Mouse (Mus musculus) fat pad, adult 2 months (tissue): ENCODE measurements around the gene Adora2a.

Experiments
- DNase-seq: peaks from one replicate; pipeline ENCODE4 v3.0.0-alpha.2; 2011; ENCODE audit warnings: low read depth, low spot score; ENCODE audit errors: extremely low read depth

Adora2a gene

DNA sequence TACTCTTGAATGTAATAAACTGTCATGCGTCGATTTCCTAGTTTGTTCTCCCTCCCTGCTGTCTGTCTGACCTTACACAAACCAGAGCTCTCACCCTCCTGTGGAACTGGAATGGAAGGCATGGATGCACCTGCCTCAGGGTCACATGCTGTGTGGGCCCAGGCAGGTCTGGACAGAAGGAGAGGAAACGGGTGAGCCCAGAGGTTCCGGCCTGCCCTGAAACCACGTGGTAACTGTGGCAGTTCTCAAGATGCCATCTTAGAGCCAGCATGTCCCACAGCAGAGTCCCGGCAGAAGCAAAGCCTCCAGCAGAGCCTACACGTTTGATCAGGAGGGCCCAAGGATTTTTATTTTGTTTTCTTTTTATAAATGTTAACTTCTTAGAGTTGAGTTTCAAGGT, 4.3 kb upstream of the Adora2a start:
- no peak for DNase-seq

DNA sequence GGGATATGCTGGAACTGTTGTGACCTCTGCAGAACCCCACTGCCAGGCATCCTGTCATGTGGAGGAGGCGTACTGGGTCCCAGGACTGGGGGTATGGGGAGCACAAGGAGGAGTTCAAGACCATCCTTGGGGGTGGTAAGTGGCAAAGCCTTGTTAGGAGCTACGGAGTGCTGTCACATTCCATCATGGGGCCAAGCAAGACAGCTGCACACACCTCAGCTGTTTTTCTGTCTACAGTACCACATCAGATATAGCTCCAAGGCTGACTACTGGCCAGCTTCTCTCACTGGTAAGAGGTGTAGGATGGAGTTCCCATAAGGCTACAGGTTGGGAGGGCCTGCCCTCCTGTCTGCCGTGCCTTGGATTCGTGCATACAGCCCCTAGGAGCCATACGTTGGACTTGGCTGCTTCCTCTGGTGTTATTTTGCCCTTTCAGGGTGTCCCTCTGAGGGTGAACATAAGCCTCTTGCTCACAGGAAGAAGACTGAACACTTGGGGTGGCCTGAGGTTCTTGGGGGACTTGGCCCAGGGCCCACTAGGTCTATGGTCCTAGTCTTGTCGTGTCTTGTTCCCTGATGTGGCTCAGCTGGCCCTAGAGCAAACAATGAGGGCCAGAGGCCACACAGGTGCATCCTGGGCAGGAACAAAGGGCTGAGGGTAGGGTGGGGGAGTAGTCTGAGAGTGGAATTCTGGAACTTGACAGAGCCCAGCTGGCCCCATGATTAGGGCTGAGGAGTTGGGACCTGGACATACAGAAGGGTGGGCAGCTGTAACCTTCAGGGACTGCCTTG, 2.3 kb upstream of the Adora2a start:
- DNase-seq = no peak

DNA sequence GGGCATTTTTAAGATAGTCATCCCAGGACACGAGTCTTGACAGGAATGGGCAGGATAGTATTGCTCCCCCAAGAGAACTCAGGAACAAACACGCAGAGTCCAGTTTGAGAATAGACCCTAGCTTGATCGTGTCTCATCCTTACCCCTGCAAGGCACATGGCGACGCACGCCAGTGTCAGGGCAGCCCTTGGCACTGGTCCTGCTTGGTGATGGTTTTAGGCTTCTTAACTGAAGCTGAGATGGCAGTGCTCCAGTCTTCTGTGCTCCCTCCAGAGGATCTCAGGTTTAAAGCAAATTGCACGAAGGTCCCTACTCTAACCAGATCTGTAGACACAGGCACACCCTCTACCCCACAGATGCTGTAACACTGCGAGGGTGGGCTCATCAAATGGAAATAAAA, 921 bp upstream of the Adora2a start:
- DNase-seq = no peak

GRCm38 (mm10) chr10:75316472-75316871, 205 bp upstream of the Adora2a start:
- no peak for DNase-seq

DNA sequence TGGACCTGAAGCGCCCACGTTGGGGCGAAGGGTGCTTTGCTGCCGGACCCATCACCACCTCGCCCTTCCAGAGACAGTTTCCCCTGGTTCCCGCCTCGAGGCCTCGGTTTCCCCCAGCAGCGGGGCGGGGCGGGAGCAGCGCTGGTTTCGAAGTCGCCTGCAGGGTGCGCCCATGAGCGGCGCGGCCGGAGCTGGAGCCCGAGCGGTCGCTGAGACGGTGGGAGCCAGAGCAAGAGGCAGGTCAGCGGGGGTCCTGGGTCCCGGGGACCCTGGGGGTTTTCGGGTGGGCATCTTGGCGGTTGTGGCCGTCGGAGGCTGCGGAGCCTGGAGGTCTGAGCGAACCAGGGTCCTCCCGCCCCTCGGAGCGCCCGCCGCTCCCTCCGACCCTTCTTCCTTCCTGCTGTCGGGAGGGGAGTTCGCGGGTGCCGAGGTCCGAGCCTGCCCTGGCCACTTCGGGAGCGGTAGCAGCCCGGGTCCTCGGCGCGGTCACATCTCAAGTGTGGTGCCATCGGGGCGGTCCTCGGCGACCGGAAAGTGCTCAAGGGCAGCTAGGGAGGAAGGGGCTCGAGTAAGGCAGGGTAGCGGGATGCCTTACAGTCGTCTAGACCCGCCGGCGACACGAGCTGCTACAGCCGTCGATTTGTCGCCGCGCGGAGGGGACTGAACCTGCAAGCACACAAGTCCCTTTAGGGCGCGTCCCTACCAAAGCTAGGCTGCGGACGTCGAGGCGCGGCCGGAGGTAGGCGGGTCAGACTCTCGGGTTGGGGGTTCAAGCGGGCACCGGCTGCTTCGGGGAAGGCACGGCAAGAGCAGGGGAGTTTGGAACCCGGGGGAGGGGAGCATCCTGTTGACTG, 458 bp downstream of the Adora2a start:
- no peak for DNase-seq

DNA sequence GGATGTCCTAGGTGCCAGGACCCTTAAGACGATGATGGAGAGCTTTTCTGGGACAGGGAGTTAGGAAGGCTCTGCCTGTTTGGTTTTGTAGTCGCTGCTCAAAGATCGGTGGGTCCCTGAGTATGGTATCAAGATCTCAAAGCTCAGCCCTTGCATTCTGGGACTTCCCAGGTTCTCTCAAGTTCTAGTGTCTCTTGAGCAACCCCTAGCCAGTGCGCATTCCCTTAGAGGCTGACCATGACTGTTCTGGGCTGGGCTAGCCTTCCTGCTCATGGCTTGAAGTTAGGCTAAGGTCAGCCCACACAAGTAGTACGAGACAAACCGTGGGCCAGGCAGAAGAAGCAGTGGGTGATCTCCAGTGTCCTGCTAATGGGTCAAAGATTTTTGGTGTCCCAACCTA, 1.5 kb downstream of the Adora2a start:
- DNase-seq = no peak

DNA sequence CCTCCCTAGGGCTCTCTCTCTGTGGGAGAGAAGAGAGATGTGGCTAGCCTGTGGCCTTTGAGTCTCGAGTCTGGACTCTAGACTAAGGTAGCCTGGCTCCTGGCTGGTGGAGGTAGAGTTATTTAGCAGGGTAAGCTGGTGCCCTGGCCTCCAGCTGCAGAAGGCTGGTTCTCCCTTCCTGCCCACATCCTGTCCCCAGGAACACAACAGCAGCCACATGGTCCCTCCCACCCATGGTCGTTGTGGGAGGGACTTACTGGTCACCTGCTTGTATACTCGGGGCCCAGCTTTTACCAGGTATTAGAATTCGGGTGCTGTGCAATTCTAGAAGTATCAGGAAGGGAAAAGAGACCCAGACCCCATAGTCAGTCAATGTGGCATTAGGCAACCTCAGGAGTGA, 3.6 kb downstream of the Adora2a start:
- DNase-seq = no peak

GRCm38 (mm10) chr10:75322966-75323365, 6.3 kb downstream of the Adora2a start:
- DNase-seq = no peak

GRCm38 (mm10) chr10:75323986-75324385, 7.3 kb downstream of the Adora2a start:
- no peak for DNase-seq

DNA sequence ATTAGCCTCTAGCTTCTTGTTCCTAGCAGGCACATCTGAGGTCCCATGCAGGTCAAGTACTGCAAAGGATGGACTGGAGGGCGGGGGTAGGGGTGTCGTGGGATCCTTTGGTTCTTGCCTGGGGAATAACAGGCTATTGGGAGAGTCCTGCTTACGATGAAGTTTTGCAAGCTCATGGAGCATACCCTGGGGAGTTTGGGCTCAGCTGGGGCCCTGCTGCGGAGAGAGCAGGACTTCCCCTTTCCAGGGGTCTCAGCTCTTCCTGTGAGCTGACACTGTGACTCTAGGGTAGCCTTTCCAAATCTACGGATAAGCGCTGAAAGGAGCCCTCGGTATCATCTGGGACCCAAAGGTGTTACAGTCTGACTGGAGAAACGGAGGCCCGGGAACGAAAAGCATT, 7.7 kb downstream of the Adora2a start:
- DNase-seq = no peak

- no peak for DNase-seq
Measured at GRCm38 (mm10) chr10:75325821-75326220, 9.1 kb downstream of the Adora2a start.

- DNase-seq = no peak
Measured at GRCm38 (mm10) chr10:75326553-75326952, 9.9 kb downstream of the Adora2a start.

DNA sequence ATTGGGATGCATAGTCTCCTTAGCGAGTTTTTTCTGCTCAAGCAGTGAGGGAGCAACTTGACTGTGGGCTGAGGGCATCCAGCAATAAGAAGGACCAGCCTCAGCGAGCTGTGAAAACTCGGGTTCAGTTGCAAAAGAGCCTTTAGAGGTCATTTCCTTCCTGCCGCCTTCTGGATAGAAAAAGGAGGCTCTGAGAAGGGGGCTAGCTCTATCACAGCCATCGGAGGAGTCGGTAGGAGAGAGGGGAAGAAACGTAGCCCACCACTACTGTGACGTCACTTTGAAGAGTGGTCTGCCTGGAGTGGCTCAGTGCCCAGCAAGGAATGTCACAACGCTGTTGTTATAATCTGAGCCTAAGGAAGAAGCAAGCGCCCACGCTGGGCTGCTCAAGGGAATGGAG, 10.4 kb downstream of the Adora2a start:
- DNase-seq = no peak

DNA sequence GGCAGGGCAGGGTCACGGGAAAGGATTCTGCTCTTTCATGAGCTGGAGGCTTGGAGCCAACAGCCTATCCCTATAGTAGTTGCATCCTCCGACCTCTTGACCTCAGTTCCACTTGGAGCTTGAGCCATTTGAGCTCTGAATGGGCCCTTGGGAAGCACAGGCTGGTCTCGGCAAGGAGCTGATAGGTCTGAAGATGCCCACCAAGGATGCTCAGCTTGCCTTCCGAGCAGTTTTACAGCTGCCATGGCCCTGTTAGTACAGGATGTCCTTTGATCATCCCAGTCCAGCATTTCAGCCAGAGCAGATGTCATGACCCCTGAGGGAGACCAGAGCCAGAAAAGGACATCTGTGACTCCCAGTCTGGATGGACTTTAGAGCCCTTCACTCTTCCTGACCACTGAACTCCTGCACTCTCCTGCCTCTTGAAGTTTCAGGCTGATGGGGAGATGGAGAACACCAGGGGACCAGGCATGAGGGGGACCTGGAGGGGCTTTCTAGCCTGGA, 11.6 kb downstream of the Adora2a start:
- DNase-seq = no peak

GRCm38 (mm10) chr10:75332268-75332667, 15.6 kb downstream of the Adora2a start:
- DNase-seq = no peak

GRCm38 (mm10) chr10:75333176-75333776, 16.6 kb downstream of the Adora2a start:
- DNase-seq = no peak

GRCm38 (mm10) chr10:75334175-75334574, 17.5 kb downstream of the Adora2a start:
- DNase-seq = no peak

- no peak for DNase-seq
Measured at GRCm38 (mm10) chr10:75335075-75335474, 18.4 kb downstream of the Adora2a start.

- no peak for DNase-seq
Measured at GRCm38 (mm10) chr10:75337231-75337630, 20.6 kb downstream of the Adora2a start.

DNA sequence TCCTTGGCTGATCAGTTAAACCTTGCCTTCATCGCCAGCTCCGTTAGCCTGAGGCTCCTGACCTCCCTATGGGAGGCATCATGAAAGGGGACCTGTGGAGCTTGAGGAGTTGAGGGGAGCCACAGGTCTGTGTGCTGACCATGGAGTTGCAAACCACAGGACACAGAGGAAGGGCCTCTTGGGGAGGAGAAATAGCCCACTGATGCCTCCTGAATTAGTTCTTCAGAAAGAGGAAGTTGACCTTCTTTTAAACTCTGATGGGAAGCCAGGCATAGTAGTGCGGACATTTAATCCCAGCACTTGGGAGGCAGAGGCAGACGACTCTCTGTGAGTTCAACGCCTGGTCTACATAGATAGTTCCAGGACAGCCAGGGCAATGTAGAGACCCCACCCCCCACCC, 22.2 kb downstream of the Adora2a start:
- DNase-seq = no peak

DNA sequence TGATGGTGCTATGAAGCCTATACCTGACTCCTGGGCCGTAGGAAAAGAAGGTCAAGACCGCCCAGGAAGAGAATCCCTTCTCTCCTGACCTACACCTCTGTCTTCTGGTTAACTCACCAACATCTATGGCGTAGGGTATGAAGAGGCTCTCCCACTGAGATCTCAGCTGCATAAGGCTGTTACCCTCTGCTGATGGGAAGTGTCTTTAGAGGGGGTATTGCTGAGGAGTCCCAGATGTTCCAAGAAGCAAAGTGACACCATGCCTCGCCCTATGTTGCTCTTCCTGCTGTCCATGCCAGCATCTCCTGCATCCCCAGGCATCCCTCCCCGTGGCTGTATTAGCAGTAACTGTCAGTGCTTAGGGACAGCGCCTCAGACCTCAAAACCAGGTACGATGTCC, 22.7 kb downstream of the Adora2a start:
- no peak for DNase-seq

- DNase-seq = no peak
Measured at GRCm38 (mm10) chr10:75341936-75342335, 25.3 kb downstream of the Adora2a start.
